Comparison of ENCODE assay signal across 18 mouse cellular contexts in genomic region chr3:66501865-66502264, GRCm38 (mm10).
"Had no signal": no experiment of that assay in that cellular context is flagged by ENCODE, and none has a peak within 500 bp of the region (broad histone marks: within the 10 kb centered on the region; RNA-seq: fewer than 3 reads in every experiment).

No protein-coding gene starts in this region.

- H3K27me3 ChIP-seq: midbrain, embryonic 12.5 days; neural tube, embryonic 13.5 days; neural tube, embryonic 15.5 days had no signal

- H3K9me3 ChIP-seq: midbrain, embryonic 10.5 days; midbrain, embryonic 12.5 days; neural tube, embryonic 13.5 days; neural tube, embryonic 15.5 days had no signal

- H3K4me3 ChIP-seq: midbrain, embryonic 10.5 days; midbrain, embryonic 12.5 days; myocyte; neural tube, embryonic 13.5 days; neural tube, embryonic 15.5 days had no signal

- DNase-seq: lung, adult 18-20 months; lung, embryonic 14.5 days; lung, postnatal 10 days; lung, postnatal 4 days; midbrain, embryonic 14.5 days; retina, postnatal 1 day; right cerebral cortex, adult 18-20 months; right cerebral cortex, postnatal 25 days; right cerebral cortex, postnatal 4 days; spleen, adult 18-20 months; thymus, adult 18-20 months; thymus, postnatal 14 days; thymus, postnatal 36 days had no signal

- H3K27ac ChIP-seq: midbrain, embryonic 10.5 days; midbrain, embryonic 12.5 days; neural tube, embryonic 13.5 days; neural tube, embryonic 15.5 days had no signal

- H3K36me3 ChIP-seq: midbrain, embryonic 10.5 days; midbrain, embryonic 12.5 days; neural tube, embryonic 13.5 days; neural tube, embryonic 15.5 days had no signal
